Mouse (Mus musculus) cortical plate, adult 2 months (tissue): ENCODE data around the gene Fars2.

Experiments used
- CTCF ChIP-seq: fragments of 200-500 bp; IDR thresholded peaks from 2 replicates; pipeline ENCODE4 v1.5.1; 2011; ENCODE audit warnings: mild to moderate bottlenecking, control low read depth, low read length; ENCODE audit not compliant: insufficient read depth; ENCODE audit errors: extremely low read depth
- POLR2A ChIP-seq: fragments of 200-500 bp; IDR thresholded peaks from 2 replicates; pipeline ENCODE4 v1.6.1; 2011; ENCODE audit warnings: mild to moderate bottlenecking, low read length, control low read depth; ENCODE audit not compliant: insufficient read depth; ENCODE audit errors: extremely low read depth

GRCm38 (mm10) chr13:36518144-36518571, 400.9 kb downstream of the Fars2 start:
- no peak for TF ChIP-seq CTCF
- no peak for TF ChIP-seq POLR2A
